Mouse (Mus musculus) cortical plate, adult 2 months (tissue): ENCODE data around the gene Utp6. TPM values are rescaled to one million over a fixed set of nuclear protein-coding genes. Genes with fewer than 3 reads are reported as not detected.

Experiments
- H3K27ac ChIP-seq: fragments of 200-500 bp; 2 replicates; pipeline ENCODE4 v1.5.1; 2012; ENCODE audit warnings: low read length, control low read depth, inconsistent platforms; ENCODE audit not compliant: insufficient read depth
- H3K4me1 ChIP-seq: fragments of 200-500 bp; 2 replicates; pipeline ENCODE4 v1.6.1; 2011; ENCODE audit warnings: low read length; ENCODE audit not compliant: control insufficient read depth, insufficient read depth
- H3K4me3 ChIP-seq: fragments of 200-500 bp; 2 replicates; pipeline ENCODE4 v1.5.1; 2011; ENCODE audit warnings: mild to moderate bottlenecking, low read length, control low read depth; ENCODE audit not compliant: insufficient read depth
- CTCF ChIP-seq: fragments of 200-500 bp; IDR thresholded peaks from 2 replicates; pipeline ENCODE4 v1.5.1; 2011; ENCODE audit warnings: mild to moderate bottlenecking, control low read depth, low read length; ENCODE audit not compliant: insufficient read depth; ENCODE audit errors: extremely low read depth
- POLR2A ChIP-seq: fragments of 200-500 bp; IDR thresholded peaks from 2 replicates; pipeline ENCODE4 v1.6.1; 2011; ENCODE audit warnings: mild to moderate bottlenecking, low read length, control low read depth; ENCODE audit not compliant: insufficient read depth; ENCODE audit errors: extremely low read depth
- polyA plus RNA-seq: library from polyadenylated mRNA; depleted of rRNA; stranded (reverse); fragments of >200 nt; gene quantifications from 2 replicates; pipeline ENCODE4 v1.2.3, GENCODE M21; 2012; rRNA removed

Utp6 gene
- polyA plus RNA-seq, result 19.4 and 24.3 TPM in 2 replicates

DNA sequence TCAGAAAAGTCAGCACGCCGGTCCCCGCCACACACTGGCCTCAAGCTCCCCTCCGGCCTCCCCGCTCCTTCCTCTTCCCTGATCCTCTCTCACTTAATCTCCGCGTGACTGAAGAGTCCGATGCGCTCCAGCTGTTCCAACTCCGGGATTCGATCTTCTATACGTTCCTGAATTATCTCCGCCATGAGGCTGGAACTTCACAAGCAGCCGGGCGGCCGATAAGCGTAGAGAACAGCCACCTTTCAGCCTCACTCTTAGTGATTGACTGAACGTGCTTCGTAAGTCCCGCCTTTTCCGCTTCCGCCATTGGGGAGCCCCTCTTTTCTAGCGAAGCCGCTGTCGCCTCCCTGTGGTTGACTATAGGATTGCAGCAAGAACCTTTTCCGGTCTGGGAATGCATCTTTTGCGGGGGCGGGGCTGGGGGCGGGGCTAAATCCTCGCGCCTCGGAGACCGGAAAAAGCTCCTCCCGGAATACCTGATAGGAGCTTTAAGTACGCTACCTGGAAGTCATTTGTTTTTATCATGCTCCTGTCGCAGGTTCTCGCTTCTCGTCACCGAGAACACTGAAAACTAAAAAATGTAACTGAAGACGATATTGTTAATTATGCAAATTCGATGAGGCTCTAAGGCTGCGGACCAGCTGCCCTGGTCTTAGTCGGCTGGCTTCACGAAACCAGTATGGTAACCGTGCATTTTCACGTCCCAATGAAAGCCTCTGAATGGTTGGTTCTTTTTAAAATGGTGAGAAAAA is at the start of gene Utp6:
Gene Utp6 (minus strand): TSS at position 266 of the 752 bp plus-strand sequence.
- H3K27ac ChIP-seq, result no peak within 1 kb of the TSS
- H3K4me1 ChIP-seq, result peaks cover 2% of the 10 kb centered on the region
- TF ChIP-seq POLR2A, result peak; percentile 83
- TF ChIP-seq CTCF, result peak; percentile 73
- H3K4me3 ChIP-seq, result peak within 1 kb of the TSS; percentile 80

DNA sequence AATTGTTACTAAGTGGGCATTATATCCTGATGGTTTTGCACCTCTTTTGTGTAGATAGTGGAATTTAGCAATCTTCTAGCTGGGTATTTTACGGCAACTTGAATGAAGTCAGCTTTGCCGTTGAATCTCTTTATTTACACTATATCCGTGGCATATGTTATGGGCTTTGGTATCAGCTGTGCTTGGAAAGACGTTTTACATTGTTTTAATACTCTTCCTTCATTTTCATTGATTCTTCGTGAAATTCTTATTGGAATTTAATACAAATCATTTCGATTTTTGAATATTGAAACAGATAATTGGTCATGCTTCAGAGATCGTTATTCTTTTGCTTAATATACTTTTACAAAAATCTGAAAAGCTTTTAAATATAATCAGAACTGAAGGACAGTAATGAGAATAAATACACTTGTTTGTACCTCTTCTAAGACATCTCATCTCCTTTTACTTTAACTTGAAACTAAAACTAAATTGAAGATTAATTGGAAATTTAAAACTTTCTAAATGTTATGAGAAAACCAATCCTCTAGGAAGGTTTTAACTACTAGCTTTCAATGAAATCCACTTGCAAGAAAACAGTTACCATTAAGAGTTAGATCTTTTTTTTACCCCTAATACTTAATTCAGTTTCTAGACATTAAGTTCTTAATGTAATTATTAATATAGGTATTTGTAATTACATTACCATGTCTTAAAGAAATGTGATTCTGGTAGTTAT is 32.2 kb upstream of the Utp6 start:
- no peaks in the 10 kb centered on the region for H3K4me1 ChIP-seq
- H3K4me3 ChIP-seq, result peak overlapping the region; percentile 72; the same call in 1 of the 2 replicates
- TF ChIP-seq CTCF (no peak), POLR2A (no peak)
- H3K27ac ChIP-seq, result no peak overlapping the region

DNA sequence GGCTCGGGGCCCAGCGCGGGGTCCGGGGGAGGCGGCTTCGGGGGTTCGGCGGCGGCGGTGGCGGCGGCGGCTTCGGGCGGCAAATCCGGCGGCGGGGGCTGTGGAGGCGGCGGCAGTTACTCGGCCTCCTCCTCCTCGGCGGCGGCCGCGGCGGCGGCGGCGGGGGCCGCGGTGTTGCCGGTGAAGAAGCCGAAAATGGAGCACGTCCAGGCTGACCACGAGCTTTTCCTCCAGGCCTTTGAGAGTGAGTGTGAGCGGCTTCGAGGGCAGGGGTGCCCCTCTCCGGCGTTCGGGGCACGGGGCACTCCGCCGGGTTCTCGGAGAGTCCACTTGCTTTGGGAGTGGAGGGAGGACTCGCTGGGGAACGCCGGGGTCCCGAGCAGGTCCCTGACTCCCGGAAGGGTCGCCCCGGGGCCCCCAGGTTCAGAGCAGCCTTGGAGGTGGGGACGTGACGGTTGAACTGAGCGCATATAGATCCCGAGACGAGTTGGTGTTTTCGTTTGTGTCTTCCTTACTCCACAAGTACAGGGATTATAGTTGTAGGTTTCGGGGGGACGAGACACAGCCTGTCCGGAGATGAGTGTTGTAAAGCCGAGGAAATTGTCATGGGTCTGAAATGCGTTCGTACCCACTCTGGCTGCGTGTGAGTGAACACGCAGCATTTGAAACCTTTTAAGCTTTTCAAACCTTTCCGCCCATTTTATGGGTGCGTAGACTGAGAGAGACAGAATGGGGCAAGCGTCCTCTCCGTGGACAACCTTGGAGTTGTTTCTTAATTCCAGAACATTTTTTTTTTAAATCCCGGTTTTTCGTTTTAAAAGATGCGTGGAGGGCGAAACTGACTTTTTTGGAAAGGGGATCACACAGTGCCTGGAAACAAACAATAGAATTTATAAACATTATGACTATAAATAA is 31.4 kb upstream of the Utp6 start:
- Histone ChIP-seq H3K4me1 (no peaks in the 10 kb centered on the region), H3K4me3 (peak overlapping the region; percentile 72), H3K27ac (0 out of 2 replicates have a peak overlapping the region, but pooled peaks have one; percentile 29)
- TF ChIP-seq CTCF, result no peak
- TF ChIP-seq POLR2A, result no peak

DNA sequence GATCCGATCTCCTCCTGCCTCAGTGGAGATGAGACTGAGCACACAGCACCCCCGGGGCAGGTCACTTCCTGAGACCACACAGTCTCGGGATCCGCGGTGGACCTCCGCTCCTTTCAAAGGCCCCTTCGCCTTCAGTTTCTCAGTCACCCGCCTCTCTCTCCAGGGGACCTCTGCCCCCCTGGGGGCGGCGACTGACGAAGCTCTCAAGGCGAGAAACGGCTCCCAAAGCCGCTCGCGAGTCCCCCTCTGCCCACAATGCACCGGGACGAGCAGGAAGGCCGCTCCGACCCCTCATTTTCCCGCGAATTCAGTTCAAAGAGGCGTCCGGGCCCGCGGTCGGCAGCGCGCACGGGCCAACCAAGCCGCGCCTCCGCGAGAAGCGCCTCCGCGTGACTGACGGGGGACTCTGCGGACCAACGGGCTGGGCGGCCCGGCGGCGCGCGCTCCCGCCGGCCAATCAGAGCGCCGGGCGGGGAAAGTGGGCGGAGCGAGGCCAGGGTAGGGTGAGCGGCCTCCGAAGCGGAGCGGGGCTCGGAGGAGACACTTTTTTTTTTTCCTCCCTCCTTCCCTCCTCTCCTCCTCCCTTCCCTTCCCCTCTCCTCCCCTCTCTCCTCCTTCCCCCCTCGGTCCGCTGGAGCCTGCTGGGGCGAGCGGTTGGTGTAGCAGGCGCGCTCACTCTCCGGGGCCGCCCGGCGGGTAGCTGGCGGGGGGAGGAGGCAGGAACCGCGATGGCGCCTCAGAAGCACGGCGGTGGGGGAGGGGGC is 30.6 kb upstream of the Utp6 start, which contains the start of gene Suz12:
Gene Suz12 (plus strand): TSS at position 515 of the 764 bp plus-strand sequence.
- Histone ChIP-seq H3K4me1 (no peaks in the 10 kb centered on the region), H3K4me3 (peak within 1 kb of the TSS; percentile 72), H3K27ac (0 out of 2 replicates have a peak within 1 kb of the TSS, but pooled peaks have one; percentile 29)
- peak; percentile 88; the same call in 1 of the 2 replicates for TF ChIP-seq POLR2A
- no peak for TF ChIP-seq CTCF

DNA sequence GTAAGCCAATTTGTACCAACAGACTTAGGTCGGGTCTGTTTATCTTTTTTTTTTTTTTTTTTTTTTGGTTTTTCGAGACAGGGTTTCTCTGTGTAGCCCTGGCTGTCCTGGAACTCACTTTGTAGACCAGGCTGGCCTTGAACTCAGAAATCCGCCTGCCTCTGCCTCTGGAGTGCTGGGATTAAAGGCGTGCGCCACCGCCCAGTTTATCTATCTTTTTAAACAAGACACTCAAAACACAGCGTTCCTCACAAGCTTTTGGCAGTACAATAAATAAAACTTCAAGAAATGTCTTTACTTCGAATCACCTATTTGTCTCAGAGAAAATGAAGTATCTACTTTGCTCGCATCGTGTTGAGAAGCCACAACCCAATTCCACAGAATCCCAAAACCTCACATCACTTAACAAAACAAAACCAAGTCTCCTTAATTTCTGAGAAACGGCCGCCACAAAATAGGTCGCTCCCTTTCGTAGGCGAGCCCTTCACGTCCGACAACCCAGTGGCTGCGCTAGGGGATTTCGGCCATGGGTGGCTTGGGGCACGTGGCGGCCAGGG is 29.9 kb upstream of the Utp6 start:
- peak overlapping the region; percentile 72 for H3K4me3 ChIP-seq
- no peaks in the 10 kb centered on the region for H3K4me1 ChIP-seq
- no peak for TF ChIP-seq POLR2A
- no peak for TF ChIP-seq CTCF
- no peak overlapping the region for H3K27ac ChIP-seq

DNA sequence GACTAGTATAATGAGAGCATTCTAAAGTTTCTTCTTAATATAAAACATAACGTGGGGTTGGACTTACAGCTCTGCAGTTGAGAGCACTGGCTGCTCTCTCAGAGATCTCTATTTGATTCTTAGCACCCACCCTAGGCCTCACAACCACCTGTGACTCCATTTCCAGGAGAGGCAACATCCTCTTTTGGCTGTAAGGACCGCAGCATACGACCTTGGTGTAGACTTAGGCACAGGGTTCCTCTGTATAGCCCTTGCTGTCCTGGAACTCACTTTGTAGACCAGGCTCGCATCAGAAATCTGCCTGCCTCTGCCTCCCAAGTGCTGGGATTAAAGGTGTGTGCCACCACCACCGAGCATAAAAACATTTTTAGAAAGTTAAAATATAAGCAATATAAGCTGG is 29.4 kb upstream of the Utp6 start:
- TF ChIP-seq POLR2A, result no peak
- no peak overlapping the region for H3K4me3 ChIP-seq
- H3K27ac ChIP-seq, result no peak overlapping the region
- H3K4me1 ChIP-seq, result no peaks in the 10 kb centered on the region

DNA sequence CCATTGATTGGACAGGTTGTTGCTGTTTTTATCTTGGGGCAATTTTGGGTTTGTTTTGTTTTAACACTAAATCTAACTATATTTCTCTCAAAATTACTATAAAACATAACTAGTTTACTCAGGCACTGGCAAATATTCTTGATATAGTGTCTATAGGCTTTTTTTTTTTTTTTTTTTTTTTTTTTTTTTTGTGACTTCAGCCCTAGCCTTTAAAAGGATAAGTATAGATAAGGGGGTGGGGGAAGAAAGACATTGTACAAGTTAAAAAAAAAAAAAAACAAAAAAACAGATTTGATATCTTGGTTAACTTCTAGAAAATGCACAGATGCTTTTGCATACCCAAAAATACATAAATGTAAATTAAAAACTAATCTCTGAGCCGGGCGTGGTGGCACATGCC is 27.9 kb upstream of the Utp6 start:
- H3K4me3 ChIP-seq, result no peak overlapping the region
- H3K4me1 ChIP-seq, result no peaks in the 10 kb centered on the region
- H3K27ac ChIP-seq, result no peak overlapping the region
- TF ChIP-seq CTCF, result no peak
- no peak for TF ChIP-seq POLR2A

DNA sequence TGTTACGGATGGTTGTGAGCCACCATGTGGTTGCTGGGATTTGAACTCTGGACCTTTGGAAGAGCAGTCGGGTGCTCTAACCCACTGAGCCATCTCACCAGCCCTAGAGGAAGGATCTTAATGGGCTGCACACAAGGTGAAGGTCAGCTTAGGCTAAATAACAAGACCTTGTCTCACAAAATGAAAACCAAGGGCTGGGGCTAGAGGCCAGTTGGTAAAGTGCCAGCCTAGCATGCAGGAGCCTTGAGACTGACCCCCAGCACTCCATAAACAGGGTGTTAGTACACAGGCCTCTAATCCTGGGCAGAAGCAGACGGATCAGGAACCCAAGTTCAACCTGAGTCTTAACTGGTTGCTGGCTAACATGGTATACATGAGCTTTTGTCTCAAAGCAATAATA is 25.7 kb upstream of the Utp6 start:
- no peaks in the 10 kb centered on the region for H3K4me1 ChIP-seq
- TF ChIP-seq CTCF (no peak), POLR2A (no peak)
- no peak overlapping the region for H3K4me3 ChIP-seq
- H3K27ac ChIP-seq, result no peak overlapping the region
